Mouse (Mus musculus) forebrain, embryonic 14.5 days (tissue): Measurements from ENCODE around the gene Bpgm. TPM values are rescaled to one million over a fixed set of nuclear protein-coding genes. Genes with fewer than 3 reads are reported as not detected.

Experiments used
- ATAC-seq: fragments of 200-750 bp; cut with Nextera tagmentation; 2 replicates; pipeline ENCODE4 v1.8.0; 2017; ENCODE audit warnings: mild to moderate bottlenecking, moderate library complexity
- DNase-seq: peaks from one replicate; pipeline ENCODE4 v3.0.0-alpha.2; 2015; ENCODE audit warnings: low spot score
- H3K27ac ChIP-seq: fragments of 300-500 bp; sonication (generic); 2 replicates; pipeline ENCODE4 v1.5.1; 2014; ENCODE audit warnings: low read depth, mild to moderate bottlenecking, control low read depth, low read length, moderate library complexity
- H3K27me3 ChIP-seq: fragments of 300-500 bp; sonication (generic); replicated peaks from 2 replicates; pipeline ENCODE4 v1.6.1; 2014; ENCODE audit warnings: low read length, control low read depth, mixed read lengths; ENCODE audit not compliant: control insufficient read depth, insufficient read depth
- H3K36me3 ChIP-seq: fragments of 300-500 bp; sonication (generic); 2 replicates; pipeline ENCODE4 v1.6.1; 2014; ENCODE audit warnings: low read length, control low read depth; ENCODE audit not compliant: control insufficient read depth, insufficient read depth
- H3K4me1 ChIP-seq: fragments of 300-500 bp; sonication (generic); 2 replicates; pipeline ENCODE4 v1.6.1; 2014; ENCODE audit warnings: antibody characterized with exemption, low read length, control low read depth; ENCODE audit not compliant: control insufficient read depth, insufficient read depth
- H3K4me2 ChIP-seq: fragments of 300-500 bp; sonication (generic); 2 replicates; pipeline ENCODE4 v1.6.1; 2014; ENCODE audit warnings: mild to moderate bottlenecking, control low read depth, low read length
- H3K4me3 ChIP-seq: fragments of 300-500 bp; sonication (generic); 2 replicates; pipeline ENCODE4 v1.5.1; 2014; ENCODE audit warnings: low read depth, low read length, control low read depth
- H3K9ac ChIP-seq: fragments of 300-500 bp; sonication (generic); 2 replicates; pipeline ENCODE4 v1.6.1; 2014; ENCODE audit warnings: mild to moderate bottlenecking, low read length, control low read depth, moderate library complexity
- H3K9me3 ChIP-seq: fragments of 300-500 bp; sonication (generic); replicated peaks from 2 replicates; pipeline ENCODE4 v1.6.1; 2016; ENCODE audit warnings: low read length, control low read depth, mixed read lengths; ENCODE audit not compliant: control insufficient read depth
- whole genome bisulfite sequencing: fragments of 180-500 bp; shearing (Covaris S2); extraction: QIAGEN DNeasy Blood & Tissue Kit; methylation state at CpG from one replicate; pipeline ENCODE4 v1.1.7; 2014; 5-methylcytosine and 5-hydroxymethylcytosine counted together
- polyA plus RNA-seq: library from polyadenylated mRNA; unstranded; fragments of >200 nt; fragmentation: Nextera tagmentation; extraction: Ambion mirVana; gene quantifications from 2 replicates; pipeline ENCODE4 v1.2.1, GENCODE M21; 2014

The Bpgm gene
- polyA plus RNA-seq, 1 experiment from 2014 or later, result 66.1 TPM

DNA sequence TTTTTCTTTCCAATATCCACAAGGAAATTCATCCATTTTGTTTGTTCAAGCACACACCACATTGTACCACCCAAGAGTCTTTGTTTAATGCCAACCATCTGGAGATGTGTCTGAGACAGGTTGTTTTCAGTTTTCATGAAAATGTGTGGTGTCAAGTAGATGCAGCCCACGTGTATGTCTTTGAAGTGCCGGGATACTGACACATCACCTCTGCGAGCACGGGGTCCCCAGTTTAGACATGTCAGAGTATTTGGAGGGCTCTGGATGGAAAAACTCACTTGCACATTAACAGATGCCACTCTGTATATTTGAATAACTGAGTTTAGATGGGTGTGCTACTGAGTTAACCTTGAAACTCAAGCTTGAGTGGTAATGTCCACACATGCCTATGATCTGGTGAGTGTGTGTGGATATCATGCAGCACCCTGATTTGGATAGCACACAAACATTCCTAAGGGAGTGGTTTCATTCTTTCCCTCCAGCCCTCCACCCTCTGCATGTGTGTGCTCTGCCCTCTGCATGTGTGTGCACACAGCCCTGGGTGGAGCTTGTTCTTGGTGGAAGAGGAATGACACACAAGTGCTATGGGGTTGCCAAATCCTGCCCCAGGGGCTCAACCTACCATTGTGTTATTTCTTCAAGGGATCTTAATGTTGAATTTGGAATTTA is 76.6 kb downstream of the Bpgm start:
- H3K9me3 ChIP-seq, result no peaks in the 10 kb centered on the region
- H3K27me3 ChIP-seq, result no peaks in the 10 kb centered on the region
- H3K4me2 ChIP-seq, result no peak overlapping the region
- H3K36me3 ChIP-seq, result no peaks in the 10 kb centered on the region
- no peak overlapping the region for H3K9ac ChIP-seq
- ATAC-seq (no peak), DNase-seq (no peak)
- no peak overlapping the region for H3K27ac ChIP-seq
- H3K4me3 ChIP-seq, result no peak overlapping the region
- WGBS, result 78% methylated on average over 4 of the region's 4 CpGs
- H3K4me1 ChIP-seq, result no peaks in the 10 kb centered on the region

DNA sequence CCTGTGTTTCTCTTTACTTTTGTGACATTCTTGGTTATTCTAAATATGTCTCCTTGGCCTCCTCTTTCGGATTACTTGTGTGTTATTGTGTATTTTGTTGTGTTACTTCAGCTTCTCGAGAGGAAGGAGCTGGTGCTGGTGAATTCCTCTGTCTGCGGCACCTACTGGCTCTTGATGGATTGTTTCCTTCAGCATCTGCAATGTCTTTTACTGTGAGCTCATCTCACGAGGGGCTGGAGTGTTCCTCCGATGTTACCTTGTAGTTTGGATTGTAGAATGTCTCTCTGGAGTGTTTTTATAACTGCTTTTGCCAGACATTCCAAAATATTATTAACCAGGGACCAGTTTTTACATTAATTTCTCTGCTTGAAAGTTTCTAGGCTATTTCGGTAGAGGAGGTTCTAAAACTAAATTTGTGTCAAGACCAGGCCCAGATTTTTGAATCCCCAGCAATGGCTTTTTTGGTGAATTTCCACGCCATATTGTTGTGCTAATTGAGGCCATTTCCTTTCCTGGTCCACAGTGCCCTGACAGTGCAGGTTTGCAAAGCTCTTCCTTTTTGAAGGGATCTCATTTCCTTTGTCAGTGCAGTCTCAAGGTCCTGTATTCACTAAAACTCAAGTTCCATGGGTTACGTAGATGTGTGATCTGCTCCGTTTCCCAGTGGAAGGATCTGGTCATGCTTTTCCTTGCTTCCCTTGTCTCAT is 78.4 kb downstream of the Bpgm start:
- no peak for ATAC-seq
- Histone ChIP-seq H3K4me3 (no peak overlapping the region), H3K9me3 (no peaks in the 10 kb centered on the region), H3K36me3 (no peaks in the 10 kb centered on the region), H3K4me2 (no peak overlapping the region), H3K4me1 (no peaks in the 10 kb centered on the region), H3K27me3 (no peaks in the 10 kb centered on the region), H3K27ac (no peak overlapping the region), H3K9ac (no peak overlapping the region)
- DNase-seq, result no peak
- WGBS, result 90% methylated on average over 9 of the region's 9 CpGs

Other genes starting within 250 kb of the Bpgm start
- 117 and 134 TPM in 2 replicates for gene Akr1b3, start 158.7 kb upstream of the Bpgm start, polyA plus RNA-seq
- gene Akr1b8, start 122.1 kb upstream of the Bpgm start, polyA plus RNA-seq, result 3.8 and 5.1 TPM in 2 replicates
- 5.8 and 7.9 TPM in 2 replicates for gene Akr1b10, start 92.0 kb upstream of the Bpgm start, polyA plus RNA-seq
- gene Akr1b7, start 63.9 kb upstream of the Bpgm start, polyA plus RNA-seq, result not detected in 2 replicates
- gene Cald1, start 122.3 kb downstream of the Bpgm start, polyA plus RNA-seq, result 46.4 and 48.7 TPM in 2 replicates